Mouse (Mus musculus): ENCODE measurements around the gene Gpr179. TPM values are rescaled to one million over a fixed set of nuclear protein-coding genes. Genes with fewer than 3 reads are reported as not detected.

The Gpr179 gene
- polyA plus RNA-seq, 1 experiment: 0.62 TPM

DNA sequence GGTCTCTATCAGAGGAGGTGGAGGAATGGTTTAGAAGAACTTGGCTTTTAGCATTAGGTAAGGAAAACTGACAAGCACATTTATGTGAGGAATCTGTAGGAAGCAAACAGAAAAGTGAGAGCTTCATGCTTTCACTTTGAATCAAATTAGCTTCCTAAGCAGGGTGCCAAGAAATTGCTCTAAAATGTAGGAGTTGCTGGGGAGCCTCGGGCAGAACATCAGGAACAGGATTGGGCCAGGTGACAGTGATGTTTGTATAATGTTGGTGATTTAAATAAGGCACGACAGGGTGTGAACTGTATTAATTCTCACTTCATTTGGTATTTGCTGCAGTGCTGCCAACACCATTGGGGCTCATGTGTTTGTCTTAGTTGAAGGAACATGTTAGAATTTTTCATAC lies 31.9 kb upstream of the Gpr179 start:
- no peak for DNase-seq
- H3K27ac ChIP-seq (ENCODE audit: insufficient read depth, low read length): no peak overlapping the region
- H3K4me3 ChIP-seq (replicated peaks; ENCODE audit: insufficient read depth, low read depth, low read length): no peak overlapping the region
- 22% methylated on average over 2 of the region's 2 CpGs for WGBS
- TF ChIP-seq CTCF (IDR thresholded peaks at IDR 0.05; ENCODE audit: borderline replicate concordance, insufficient read depth, low read depth, low read length): no peak
- no peak for TF ChIP-seq POLR2A (IDR thresholded peaks at IDR 0.05; ENCODE audit: borderline replicate concordance, insufficient read depth, low read length)
- H3K27me3 ChIP-seq (ENCODE audit: control insufficient read depth, insufficient read depth, low read length): no peaks in the 10 kb centered on the region
- no peaks in the 10 kb centered on the region; the same call in 1 of the 2 replicates for H3K4me1 ChIP-seq (ENCODE audit: control insufficient read depth, insufficient read depth, low read length)

DNA sequence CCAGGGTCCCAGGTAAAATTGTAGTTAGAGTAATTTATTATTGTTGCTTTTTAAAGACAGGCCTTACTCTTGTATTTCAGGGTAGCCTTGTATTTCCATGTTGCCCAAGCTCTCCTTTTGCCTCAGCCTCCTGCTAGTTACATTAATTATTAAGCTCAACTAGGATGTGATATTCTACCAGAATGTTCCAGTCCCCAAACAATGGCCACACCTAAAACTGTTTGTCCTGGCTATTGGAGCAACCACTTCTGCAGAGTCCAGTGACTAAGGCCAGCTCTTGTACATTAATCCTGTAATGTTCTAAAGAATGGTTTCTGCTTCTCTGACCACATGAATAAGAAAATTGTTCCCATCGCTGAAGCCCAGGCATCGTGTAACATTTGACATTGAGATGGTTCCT lies 31.1 kb upstream of the Gpr179 start:
- Histone ChIP-seq H3K4me3 (replicated peaks; ENCODE audit: insufficient read depth, low read depth, low read length) (no peak overlapping the region), H3K27ac (ENCODE audit: insufficient read depth, low read length) (no peak overlapping the region), H3K4me1 (ENCODE audit: control insufficient read depth, insufficient read depth, low read length) (no peaks in the 10 kb centered on the region; the same call in 1 of the 2 replicates), H3K27me3 (ENCODE audit: control insufficient read depth, insufficient read depth, low read length) (no peaks in the 10 kb centered on the region)
- 94% methylated on average over 2 of the region's 2 CpGs for WGBS
- DNase-seq: no peak
- TF ChIP-seq POLR2A (IDR thresholded peaks at IDR 0.05; ENCODE audit: borderline replicate concordance, insufficient read depth, low read length) (no peak), CTCF (IDR thresholded peaks at IDR 0.05; ENCODE audit: borderline replicate concordance, insufficient read depth, low read depth, low read length) (no peak)

DNA sequence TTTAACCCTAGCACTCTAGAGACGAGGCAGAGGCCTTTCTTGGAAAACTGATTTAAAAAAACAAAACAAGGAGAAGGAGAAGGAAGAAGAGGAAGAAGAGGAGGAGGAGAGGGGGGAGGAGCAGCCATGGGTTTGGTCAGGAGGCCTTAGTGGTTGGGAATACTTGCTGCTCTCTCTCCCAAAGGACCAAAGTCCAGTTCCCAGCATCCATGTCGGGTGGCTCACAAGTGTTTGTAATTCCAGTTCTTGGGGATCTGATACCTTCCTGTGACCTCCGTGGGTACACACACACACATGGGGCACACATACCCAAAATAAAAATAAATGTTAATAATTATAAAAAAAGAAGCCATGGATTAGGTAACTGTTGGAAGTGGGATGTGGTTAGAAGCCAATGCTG lies 28.2 kb upstream of the Gpr179 start:
- no peaks in the 10 kb centered on the region; the same call in none of the 2 replicates for H3K4me1 ChIP-seq (ENCODE audit: control insufficient read depth, insufficient read depth, low read length)
- H3K4me3 ChIP-seq (replicated peaks; ENCODE audit: insufficient read depth, low read depth, low read length): no peak overlapping the region
- no peak for DNase-seq
- TF ChIP-seq CTCF (IDR thresholded peaks at IDR 0.05; ENCODE audit: borderline replicate concordance, insufficient read depth, low read depth, low read length) (no peak), POLR2A (IDR thresholded peaks at IDR 0.05; ENCODE audit: borderline replicate concordance, insufficient read depth, low read length) (no peak)
- no peaks in the 10 kb centered on the region for H3K27me3 ChIP-seq (ENCODE audit: control insufficient read depth, insufficient read depth, low read length)
- no peak overlapping the region for H3K27ac ChIP-seq (ENCODE audit: insufficient read depth, low read length)
- 74% methylated on average over 3 of the region's 3 CpGs for WGBS

DNA sequence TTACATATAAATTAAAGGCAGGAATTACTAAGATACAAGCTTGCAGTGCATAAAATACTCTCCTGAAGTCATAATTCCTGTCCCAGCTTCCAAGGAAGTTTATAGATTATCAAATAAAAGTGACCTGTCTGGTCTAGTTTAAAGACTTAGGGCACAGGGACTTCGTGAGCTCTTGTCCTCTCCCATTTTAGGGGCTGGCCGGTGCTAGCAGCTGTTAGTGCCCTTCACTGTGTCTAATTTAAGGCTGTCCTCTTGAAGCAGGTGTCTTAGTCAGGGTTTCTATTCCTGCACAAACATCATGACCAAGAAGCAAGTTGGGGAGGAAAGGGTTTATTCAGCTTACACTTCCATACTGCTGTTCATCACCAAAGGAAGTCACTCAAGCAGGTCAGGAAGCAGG lies 21.5 kb upstream of the Gpr179 start:
- Histone ChIP-seq H3K4me1 (ENCODE audit: control insufficient read depth, insufficient read depth, low read length) (peaks cover 30% of the 10 kb centered on the region), H3K4me3 (replicated peaks; ENCODE audit: insufficient read depth, low read depth, low read length) (no peak overlapping the region), H3K27ac (ENCODE audit: insufficient read depth, low read length) (no peak overlapping the region), H3K27me3 (ENCODE audit: control insufficient read depth, insufficient read depth, low read length) (no peaks in the 10 kb centered on the region)
- no peak for DNase-seq
- no peak for TF ChIP-seq POLR2A (IDR thresholded peaks at IDR 0.05; ENCODE audit: borderline replicate concordance, insufficient read depth, low read length)
- TF ChIP-seq CTCF (IDR thresholded peaks at IDR 0.05; ENCODE audit: borderline replicate concordance, insufficient read depth, low read depth, low read length): no peak
- 43% methylated on average over 2 of the region's 2 CpGs for WGBS

DNA sequence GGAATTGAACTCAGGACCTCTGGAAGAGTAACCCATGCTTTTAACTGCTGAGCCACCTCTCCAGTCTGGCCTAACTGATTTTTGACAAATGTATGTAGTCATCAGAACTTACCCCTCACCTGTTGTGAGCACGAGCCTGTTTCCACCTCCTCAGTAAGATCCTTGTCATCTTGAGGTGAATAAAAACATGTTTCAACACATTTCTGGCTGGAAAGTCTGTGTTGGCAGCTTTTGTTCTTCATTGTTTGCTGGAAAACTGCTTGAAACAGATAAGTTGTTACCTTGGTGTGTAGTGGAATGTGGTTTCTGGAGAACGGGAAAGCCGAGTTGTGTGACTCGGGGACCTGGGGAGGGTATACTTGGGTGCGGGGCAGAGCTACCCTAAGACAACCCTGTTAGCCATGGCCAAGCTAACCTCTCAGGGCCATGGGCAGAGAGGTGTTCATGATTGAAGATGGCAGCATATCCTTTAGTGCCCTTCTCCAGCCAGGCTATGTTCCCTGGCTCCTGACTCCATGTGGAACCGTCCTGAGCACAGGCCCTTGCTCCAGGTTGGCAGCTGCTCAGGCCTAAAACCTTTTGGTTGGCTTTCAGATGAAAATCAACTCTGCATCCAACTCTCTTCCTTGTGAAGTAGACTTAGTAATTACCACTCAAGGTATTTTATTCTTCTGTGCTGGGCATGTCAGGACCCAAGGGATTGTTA lies 20.4 kb upstream of the Gpr179 start:
- DNase-seq: peak; percentile 67 to 80

DNA sequence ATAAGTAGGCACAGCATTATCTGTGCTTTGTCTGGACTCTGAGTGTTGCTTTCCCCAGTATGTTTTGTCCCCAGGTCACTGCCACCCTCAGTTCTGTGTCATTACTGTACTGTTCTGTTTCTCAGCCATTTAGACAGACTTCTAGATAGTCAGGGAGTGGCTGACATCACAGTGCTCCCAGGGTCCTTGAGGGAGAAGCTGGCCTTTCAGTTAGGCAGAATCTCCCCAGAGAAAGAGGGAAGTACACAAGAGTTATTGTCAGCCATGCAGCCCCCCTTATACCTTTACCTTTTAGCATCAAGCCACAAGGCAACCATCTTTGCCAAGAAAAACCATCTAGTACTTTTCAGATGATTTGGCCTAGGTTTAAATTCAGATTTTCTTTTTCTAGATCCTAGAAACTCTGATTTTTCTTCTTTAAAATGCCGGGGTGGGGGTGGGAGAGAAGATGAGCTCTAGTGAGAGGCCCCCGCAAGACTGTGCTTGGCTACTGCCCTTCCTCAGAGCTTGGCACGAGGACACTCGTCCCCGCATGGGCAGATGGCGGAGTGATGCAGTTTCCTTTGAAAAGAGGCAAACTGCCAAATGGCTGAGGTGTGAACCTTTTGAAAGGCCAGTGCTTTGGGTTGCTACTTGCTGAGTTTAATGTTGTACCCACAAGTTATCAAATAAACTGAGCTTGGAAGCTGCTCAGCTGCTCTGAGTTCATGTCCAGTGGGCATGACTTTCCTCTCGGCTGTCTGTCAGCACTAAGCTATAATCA lies 18.6 kb upstream of the Gpr179 start:
- H3K4me1 ChIP-seq (ENCODE audit: control insufficient read depth, insufficient read depth, low read length): peaks cover 36% of the 10 kb centered on the region
- WGBS: 4% methylated on average over 7 of the region's 7 CpGs
- H3K4me3 ChIP-seq (replicated peaks; ENCODE audit: insufficient read depth, low read depth, low read length): no peak overlapping the region
- TF ChIP-seq CTCF (IDR thresholded peaks at IDR 0.05; ENCODE audit: borderline replicate concordance, insufficient read depth, low read depth, low read length): no peak
- TF ChIP-seq POLR2A (IDR thresholded peaks at IDR 0.05; ENCODE audit: borderline replicate concordance, insufficient read depth, low read length): no peak; the same call in 1 of the 2 replicates
- H3K27ac ChIP-seq (ENCODE audit: insufficient read depth, low read length): peak overlapping the region; percentile 95
- peak; percentile 92 to 99 for DNase-seq
- no peaks in the 10 kb centered on the region for H3K27me3 ChIP-seq (ENCODE audit: control insufficient read depth, insufficient read depth, low read length)

More for the DNA sequence above, 20.4 kb upstream of the Gpr179 start:
- H3K4me1 ChIP-seq (ENCODE audit: control insufficient read depth, insufficient read depth, low read length): peaks cover 36% of the 10 kb centered on the region
- H3K4me3 ChIP-seq (replicated peaks; ENCODE audit: insufficient read depth, low read depth, low read length): no peak overlapping the region
- TF ChIP-seq CTCF (IDR thresholded peaks at IDR 0.05; ENCODE audit: borderline replicate concordance, insufficient read depth, low read depth, low read length): no peak
- TF ChIP-seq POLR2A (IDR thresholded peaks at IDR 0.05; ENCODE audit: borderline replicate concordance, insufficient read depth, low read length): no peak
- WGBS: 42% methylated on average over 6 of the region's 6 CpGs
- H3K27ac ChIP-seq (ENCODE audit: insufficient read depth, low read length): peak overlapping the region; percentile 95
- no peaks in the 10 kb centered on the region for H3K27me3 ChIP-seq (ENCODE audit: control insufficient read depth, insufficient read depth, low read length)

DNA sequence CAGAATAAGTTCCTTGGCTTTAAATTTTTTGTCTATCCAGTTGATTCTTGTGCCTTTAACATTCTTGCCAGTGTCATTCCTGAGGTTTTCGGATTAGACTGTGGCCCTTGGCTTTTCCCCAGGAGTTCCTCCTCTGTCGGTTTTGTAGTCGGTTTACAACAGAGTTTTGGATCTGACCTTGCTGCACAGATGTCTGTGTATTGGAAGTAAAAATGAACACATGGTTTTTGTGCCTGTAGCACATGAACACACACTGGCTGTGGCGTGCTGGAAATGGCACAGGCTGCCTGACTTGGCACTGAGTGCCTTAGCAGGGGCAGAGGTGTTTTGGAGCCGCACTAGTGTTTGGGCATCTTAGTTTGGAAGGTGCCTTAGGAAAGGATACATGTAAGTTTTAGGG lies 16.6 kb upstream of the Gpr179 start:
- peaks cover 31% of the 10 kb centered on the region for H3K4me1 ChIP-seq (ENCODE audit: control insufficient read depth, insufficient read depth, low read length)
- H3K27ac ChIP-seq (ENCODE audit: insufficient read depth, low read length): peak overlapping the region; percentile 88
- H3K4me3 ChIP-seq (replicated peaks; ENCODE audit: insufficient read depth, low read depth, low read length): peak overlapping the region; percentile 36
- WGBS: 8% methylated on average over 5 of the region's 5 CpGs
- no peaks in the 10 kb centered on the region for H3K27me3 ChIP-seq (ENCODE audit: control insufficient read depth, insufficient read depth, low read length)
- TF ChIP-seq POLR2A (IDR thresholded peaks at IDR 0.05; ENCODE audit: borderline replicate concordance, insufficient read depth, low read length) (no peak), CTCF (IDR thresholded peaks at IDR 0.05; ENCODE audit: borderline replicate concordance, insufficient read depth, low read depth, low read length) (no peak)
- DNase-seq: peak; percentile 64 to 74
